Mouse (Mus musculus): ENCODE data around the gene Col4a1.

Col4a1 gene

GRCm38 (mm10) chr8:11219282-11219681 lies 93.3 kb downstream of the Col4a1 start:
- TF ChIP-seq GATA4 (IDR thresholded peaks at IDR 0.05; ENCODE audit: insufficient replicate concordance, low read length): no peak

DNA sequence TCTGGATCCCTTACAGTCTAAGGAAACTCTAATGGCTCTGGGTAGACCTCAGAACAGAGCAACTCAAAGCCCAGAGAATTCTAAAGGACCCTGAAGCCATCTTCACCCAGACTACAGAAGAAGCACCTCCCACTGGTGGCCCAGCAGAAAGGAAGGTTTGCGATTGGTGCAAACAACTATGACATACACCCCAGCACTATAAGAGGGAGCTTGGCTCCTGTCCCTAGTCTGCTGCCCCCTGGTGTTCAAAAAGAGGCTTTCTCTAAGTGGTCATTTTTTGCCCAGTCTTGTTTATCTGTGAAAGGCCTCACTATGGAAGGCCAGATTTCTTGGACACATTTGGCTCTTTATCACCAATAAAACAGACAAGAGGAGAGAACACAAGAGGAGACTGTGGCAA lies 97.4 kb downstream of the Col4a1 start:
- TF ChIP-seq GATA4 (IDR thresholded peaks at IDR 0.05; ENCODE audit: insufficient replicate concordance, low read length): no peak

DNA sequence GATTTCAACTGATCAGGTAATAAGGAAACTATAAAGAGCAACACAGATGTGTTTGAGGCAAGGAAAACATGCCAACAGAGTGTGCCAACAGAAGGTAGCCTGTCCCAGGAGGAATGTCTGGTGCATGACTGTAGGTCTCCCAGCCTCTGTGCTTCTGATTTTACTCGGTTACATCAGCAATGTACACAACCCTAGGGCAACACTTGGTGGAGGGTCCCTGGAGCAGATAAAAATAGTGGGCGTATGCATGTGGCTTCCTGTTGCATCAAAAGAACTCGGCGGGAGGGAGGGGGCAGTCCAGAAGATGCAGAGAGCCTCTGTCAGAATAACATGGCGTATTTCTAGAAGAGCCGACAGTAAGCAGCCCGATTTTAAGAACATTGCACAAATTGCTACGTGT lies 106.1 kb downstream of the Col4a1 start:
- TF ChIP-seq GATA4 (IDR thresholded peaks at IDR 0.05; ENCODE audit: insufficient replicate concordance, low read length): no peak

GRCm38 (mm10) chr8:11205532-11205931 lies 107.1 kb downstream of the Col4a1 start:
- TF ChIP-seq GATA4 (IDR thresholded peaks at IDR 0.05; ENCODE audit: insufficient replicate concordance, low read length): no peak

DNA sequence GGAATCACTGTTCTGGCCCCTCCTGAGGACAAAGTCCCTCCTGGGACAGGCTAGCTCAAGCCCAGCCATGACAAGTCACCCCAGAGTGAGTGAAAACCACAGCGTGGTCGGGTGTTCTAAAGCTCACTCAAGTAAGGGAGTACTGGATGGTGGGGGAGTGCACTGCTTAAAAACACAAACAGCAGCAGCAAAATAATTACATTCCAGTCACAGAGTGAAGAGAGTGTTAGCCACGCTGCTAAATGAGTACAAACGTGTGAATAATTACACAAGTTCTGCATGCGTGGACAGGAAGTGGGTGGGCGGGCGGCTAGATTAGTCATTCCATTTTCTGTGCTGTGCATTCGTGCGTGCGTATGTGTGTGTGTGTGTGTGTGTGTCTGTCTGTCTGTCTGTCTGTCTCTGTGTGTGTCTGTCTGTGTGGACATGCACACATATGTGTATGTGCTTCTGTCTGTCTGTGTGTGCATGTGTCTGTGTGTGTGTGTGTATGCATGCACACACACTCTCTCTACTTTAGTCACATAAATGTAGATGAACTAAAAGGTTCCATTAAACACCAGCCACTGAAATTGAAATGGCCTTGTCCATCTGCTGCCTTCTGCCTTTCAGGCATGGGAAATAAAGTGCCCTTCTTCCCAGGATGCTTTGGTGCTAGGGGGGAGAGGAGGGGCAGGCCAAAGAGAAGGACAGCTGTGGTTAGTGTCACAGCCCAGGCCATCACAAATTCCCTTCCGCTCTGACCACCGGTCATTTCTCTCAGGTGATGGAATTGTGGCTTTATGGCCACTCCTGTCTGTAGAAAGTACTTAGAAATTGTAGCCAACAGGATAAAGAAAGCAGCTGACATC lies 109.1 kb downstream of the Col4a1 start:
- no peak for TF ChIP-seq GATA4 (IDR thresholded peaks at IDR 0.05; ENCODE audit: insufficient replicate concordance, low read length)

GRCm38 (mm10) chr8:11198650-11199049 lies 114.0 kb downstream of the Col4a1 start:
- no peak for TF ChIP-seq GATA4 (IDR thresholded peaks at IDR 0.05; ENCODE audit: insufficient replicate concordance, low read length)

- TF ChIP-seq GATA4 (IDR thresholded peaks at IDR 0.05; ENCODE audit: insufficient replicate concordance, low read length): no peak
Observed at GRCm38 (mm10) chr8:11197988-11198387, 114.6 kb downstream of the Col4a1 start.

- no peak for TF ChIP-seq GATA4 (IDR thresholded peaks at IDR 0.05; ENCODE audit: insufficient replicate concordance, low read length)
Observed at GRCm38 (mm10) chr8:11197261-11197660, 115.4 kb downstream of the Col4a1 start.

DNA sequence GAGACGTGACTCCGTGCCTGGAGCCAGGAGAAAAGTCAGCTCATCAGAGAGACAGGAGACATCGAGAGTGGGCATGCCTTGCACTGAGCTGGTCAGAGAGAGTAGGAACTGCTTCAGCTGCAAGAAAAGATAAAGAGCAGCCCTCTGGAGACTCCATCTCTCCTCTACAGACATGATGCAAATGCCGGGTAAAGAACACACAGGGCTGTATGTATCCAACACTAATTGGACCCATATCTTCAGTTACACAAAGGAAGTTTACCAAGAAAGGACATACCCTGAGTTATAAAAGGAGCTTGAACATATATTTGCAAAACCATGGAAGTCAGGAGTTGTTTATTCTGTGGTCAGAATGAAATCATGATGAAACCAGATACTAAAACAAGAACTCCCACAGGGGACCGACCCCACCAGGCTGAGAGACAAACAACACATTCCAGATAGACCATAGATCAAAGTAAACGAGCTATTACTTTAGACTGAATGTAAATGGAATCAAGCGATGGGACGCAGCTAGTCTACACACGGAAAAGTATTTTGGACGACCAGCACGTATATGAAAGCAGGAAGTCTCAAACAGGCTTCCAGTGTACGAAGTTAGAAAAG lies 119.8 kb downstream of the Col4a1 start:
- TF ChIP-seq GATA4 (IDR thresholded peaks at IDR 0.05; ENCODE audit: insufficient replicate concordance, low read length): no peak

GRCm38 (mm10) chr8:11187581-11188271 lies 124.9 kb downstream of the Col4a1 start:
- TF ChIP-seq GATA4 (IDR thresholded peaks at IDR 0.05; ENCODE audit: insufficient replicate concordance, low read length): no peak

- no peak for TF ChIP-seq GATA4 (IDR thresholded peaks at IDR 0.05; ENCODE audit: insufficient replicate concordance, low read length)
Observed at GRCm38 (mm10) chr8:11186456-11186855, 126.2 kb downstream of the Col4a1 start.

GRCm38 (mm10) chr8:11185672-11186071 lies 127.0 kb downstream of the Col4a1 start:
- no peak for TF ChIP-seq GATA4 (IDR thresholded peaks at IDR 0.05; ENCODE audit: insufficient replicate concordance, low read length)

DNA sequence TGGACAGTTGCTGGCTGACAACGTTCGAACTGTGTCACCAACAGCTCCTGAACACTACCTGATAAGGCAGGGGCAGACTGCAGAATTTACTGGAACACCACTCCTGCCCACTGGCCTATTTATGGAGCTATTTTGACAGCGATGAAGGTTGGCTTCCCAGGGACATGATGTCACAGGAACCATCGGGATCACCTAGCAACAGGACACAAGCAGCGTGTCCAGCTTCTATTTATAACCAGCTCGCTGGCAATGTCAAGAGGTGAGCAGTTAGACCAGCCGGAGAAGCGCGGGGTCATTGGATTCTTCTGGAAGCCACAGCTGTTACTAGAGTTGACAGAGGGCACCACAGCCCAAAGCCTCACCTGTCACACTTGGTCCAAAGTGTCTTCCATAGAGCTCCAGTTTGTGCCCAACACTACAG lies 129.0 kb downstream of the Col4a1 start:
- peak; percentile 61; the same call in 1 of the 2 replicates for TF ChIP-seq GATA4 (IDR thresholded peaks at IDR 0.05; ENCODE audit: insufficient replicate concordance, low read length)

- no peak for TF ChIP-seq GATA4 (IDR thresholded peaks at IDR 0.05; ENCODE audit: insufficient replicate concordance, low read length)
Observed at GRCm38 (mm10) chr8:11182606-11183005, 130.0 kb downstream of the Col4a1 start.

- no peak for TF ChIP-seq GATA4 (IDR thresholded peaks at IDR 0.05; ENCODE audit: insufficient replicate concordance, low read length)
Observed at GRCm38 (mm10) chr8:11182148-11182484, 130.5 kb downstream of the Col4a1 start.

All from liver, adult (tissue).